Mouse (Mus musculus): ENCODE results near the gene Arl14ep.
"Not testable (repeated sequence)": the region's sequence is repeated elsewhere in the genome, so short reads cannot be mapped to it uniquely, and the experiment has no call there.

Gene Arl14ep

DNA sequence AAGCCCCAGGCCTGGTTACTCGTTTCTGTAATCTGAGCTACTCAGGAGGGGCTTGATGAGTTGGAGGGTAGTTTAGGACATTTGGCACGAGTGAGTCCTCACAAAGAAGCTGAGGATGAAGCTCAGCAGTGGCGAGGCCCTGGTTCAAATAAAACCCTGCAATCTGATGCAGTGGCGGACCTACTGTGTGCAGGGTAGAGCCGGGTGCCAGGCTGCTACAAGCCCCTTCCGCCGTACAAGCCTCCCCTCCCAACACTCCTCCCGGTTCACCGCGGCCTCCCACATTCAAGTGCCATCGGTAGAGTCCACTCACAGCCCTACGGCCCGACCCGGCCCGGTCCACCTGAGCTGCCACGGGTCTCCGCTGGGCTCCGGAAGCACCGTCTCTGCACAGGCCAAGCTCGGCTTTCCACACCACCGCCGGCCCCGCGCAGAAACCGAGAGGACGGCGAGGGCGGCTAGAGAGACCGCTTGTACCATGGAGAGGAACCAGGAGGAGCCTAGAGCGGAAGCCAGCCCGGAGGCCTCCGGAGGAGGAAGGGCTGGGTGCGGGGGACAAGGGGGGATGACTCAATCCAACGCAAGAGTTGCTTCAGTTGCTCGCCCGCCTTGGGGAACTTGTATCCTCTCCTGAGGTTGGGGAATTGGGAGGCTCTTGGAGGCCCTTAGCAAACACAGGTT lies at the start of gene Arl14ep:
TSS of gene Arl14ep (minus strand) at position 466 of the 681 bp plus-strand sequence.
- DNase-seq, result peak; percentile 85 to 86

DNA sequence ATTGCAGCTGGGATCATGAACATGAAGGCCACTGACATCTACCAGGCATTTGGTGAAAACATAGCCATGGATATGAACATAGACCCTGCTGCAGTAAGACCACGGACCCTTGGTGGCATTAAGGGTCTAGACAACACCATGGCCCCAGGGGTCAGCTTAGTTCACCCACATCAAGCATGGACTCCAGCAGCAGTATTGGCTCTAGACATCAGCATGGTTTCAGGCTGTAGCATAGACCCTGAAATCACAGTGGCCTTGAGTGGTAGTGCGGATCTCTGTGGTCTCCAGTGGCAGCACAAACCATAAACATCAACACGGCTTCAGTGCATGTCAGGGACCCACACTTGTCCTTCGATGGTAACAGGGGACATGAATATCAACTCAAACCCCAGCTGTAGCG lies 48.5 kb upstream of the Arl14ep start:
- no peak for DNase-seq

GRCm38 (mm10) chr2:107019331-107019730 lies 45.1 kb upstream of the Arl14ep start:
- no peak for DNase-seq

DNA sequence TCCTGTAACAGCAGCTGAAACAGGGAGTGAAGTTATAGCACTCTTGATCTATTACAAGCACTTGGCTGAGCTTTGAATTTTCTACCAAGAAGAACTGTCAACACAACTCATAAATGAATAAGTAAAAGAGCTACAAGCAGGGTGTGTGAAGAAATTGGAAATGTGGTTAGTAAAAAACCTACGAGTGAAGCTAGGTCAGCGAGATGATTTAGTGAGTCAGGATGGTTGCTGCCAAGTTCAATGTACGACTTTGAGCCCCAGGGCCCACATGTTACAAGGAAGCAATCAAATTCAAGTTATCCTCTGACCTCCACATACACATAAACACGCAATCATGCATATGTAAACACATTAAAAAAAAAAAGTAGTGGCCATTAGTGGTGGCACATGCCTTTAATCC lies 38.9 kb upstream of the Arl14ep start:
- no peak for DNase-seq

- no peak for DNase-seq
These were observed 38.1 kb upstream of the Arl14ep start for GRCm38 (mm10) chr2:107012318-107012717.

DNA sequence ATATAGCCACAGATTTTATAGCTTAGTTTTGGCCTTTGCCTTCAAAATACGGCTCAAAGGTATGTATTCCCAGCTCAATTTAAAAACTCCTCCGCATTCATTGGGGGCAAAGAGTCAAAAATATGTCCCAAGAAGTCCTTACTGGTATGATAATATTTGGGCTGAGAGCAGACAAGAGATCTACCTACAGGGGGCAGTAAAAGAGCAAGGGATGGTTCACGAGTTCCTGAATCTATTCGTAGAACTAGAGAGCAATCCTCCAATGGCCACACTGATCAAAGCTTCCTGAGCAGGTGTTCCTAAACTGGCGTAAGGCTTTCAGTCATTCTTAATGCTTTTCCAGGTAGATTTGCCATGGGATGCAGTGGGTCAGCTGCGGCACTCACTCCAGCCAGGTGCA lies 35.9 kb upstream of the Arl14ep start:
- DNase-seq, result no peak

GRCm38 (mm10) chr2:107006378-107006777 lies 32.2 kb upstream of the Arl14ep start:
- DNase-seq, result no peak

GRCm38 (mm10) chr2:107005876-107006275 lies 31.7 kb upstream of the Arl14ep start:
- not testable (repeated sequence) for DNase-seq

- DNase-seq, result no peak
These were observed 17.0 kb upstream of the Arl14ep start for GRCm38 (mm10) chr2:106991261-106991660.

- DNase-seq, result no peak
These were observed 10.7 kb upstream of the Arl14ep start for GRCm38 (mm10) chr2:106984945-106985344.

DNA sequence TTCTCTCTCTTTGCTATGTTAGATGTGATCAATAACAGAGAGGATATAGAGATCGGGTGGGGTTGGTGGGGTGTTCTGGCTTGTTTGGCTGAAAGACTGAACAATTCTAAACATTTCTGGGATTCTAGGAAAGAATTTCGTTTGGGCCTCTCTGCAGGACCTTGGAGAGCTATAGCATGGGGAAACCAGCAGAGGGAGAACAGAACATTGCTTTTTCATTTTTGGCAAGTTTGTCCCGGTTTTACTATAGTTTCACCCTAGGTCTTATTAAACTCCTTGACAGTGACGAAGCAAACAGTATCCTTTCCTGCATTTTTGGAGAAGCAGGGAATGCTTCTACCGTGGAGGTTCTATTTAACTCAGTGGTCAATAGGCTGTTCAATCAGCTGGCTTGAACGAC lies 8.3 kb upstream of the Arl14ep start:
- no peak for DNase-seq

GRCm38 (mm10) chr2:106976472-106976871 lies 2.2 kb upstream of the Arl14ep start:
- no peak for DNase-seq

DNA sequence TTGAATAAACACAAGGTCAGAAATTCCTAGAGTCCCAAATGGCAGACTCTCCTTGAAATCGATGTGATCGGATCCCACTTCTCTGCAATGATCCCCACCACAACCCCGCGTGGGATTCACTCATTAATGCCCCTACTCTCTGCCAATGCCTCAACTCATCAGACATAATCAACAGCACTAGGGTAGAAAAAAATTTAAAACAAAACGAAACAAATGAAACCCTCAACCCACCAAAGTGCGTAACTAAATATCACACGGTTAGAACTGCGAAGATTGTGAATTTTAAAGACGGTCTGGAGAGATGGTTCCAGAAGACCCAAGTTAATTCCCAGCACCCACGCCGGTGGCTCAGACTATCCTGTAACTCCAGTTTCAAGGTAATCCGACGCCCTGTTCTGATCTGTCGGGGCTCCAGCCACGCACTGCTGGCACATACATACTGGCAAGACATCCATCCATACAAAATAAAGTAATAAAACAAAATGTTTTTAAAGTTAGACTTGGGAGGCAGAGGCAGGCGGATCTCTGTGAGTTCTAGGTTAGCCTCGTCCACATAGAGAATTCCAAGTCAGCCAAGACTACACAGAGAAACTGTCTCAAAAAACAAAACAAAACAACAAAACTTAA lies 779 bp downstream of the Arl14ep start:
- DNase-seq, result no peak

- no peak for DNase-seq
These were observed 1.4 kb downstream of the Arl14ep start for GRCm38 (mm10) chr2:106972851-106973250.

GRCm38 (mm10) chr2:106970971-106971370 lies 3.3 kb downstream of the Arl14ep start:
- DNase-seq, result no peak

DNA sequence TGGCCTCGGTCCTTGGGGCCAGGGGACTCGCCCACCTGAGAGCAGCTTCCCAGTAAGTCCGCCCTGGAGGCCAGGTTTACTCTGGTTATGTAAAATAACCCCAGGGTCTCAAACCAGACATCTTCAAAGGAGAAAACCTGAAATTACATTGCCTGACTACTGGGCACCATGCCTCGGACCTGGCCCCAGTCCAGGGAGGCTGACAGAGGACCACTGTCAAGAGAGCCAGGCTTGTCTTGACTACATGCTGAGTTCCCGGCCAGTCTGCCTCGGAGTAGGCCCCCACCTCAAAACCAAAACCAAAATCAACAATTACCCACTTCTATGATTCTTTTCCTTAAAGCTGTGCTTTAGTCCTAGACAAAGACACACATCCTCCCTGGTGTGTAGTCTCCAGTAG lies 5.9 kb downstream of the Arl14ep start:
- DNase-seq, result peak; percentile 25 to 26

DNA sequence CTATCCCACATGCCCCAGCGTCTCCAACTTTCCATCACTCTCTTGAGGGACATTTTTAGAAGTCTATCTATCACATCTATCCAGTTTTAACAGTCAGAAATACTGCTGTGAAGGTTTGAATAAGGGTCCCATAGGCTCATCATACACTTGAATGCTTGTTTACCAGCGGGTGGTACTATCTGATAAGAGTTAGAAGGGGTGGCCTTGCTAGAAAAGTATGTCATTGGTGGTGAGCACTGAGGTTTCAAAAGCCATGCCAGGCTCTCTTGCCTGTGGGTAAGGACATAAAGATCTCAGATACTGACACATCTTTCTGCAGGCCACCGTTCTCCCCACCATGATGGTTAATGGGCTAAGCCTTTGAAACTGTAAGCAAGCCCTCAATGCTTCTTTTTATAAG lies 10.7 kb downstream of the Arl14ep start:
- DNase-seq, result no peak

GRCm38 (mm10) chr2:106961650-106962049 lies 12.6 kb downstream of the Arl14ep start:
- DNase-seq, result no peak

GRCm38 (mm10) chr2:106961066-106961465 lies 13.2 kb downstream of the Arl14ep start:
- DNase-seq, result no peak

DNA sequence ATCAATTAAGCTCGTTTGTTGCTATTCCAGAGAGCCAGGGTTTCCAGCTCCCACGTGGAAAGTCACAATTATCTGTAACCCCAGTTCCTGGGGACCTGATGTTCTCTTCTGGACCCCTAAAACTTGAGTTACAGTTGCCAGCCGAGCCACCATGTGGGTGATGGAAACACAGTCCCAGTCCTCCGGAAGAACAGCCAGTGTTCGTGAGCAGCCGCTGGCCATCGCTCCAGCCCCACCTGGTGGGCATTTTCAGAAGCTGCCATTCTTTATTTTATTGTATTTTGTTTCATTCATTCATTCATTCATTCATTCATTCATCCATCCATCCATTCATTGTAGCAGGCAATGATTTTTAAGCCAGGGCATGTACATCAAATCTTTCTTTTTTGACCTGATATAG lies 14.0 kb downstream of the Arl14ep start:
- peak in 1 of 2 experiments; percentile 29 for DNase-seq

DNA sequence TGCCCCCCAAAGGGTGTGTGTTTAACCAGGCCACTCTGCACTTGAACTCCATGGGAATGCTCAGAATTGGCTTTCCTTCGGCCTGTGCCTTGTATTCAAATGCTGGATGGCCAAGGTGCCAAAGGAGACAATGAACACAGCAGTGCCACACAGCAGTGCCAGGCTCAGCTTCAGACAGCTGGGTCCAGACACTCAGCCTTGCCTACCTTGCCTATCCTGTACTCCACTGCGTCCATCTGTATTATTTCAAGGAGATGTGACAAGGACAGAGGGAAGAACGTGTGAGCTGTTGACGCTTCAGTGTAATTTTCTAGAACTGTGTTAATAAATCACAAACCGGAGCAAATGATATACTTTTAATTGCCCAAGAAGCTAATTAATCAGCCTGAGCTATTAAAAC lies 14.8 kb downstream of the Arl14ep start:
- DNase-seq, result no peak

GRCm38 (mm10) chr2:106958916-106959315 lies 15.3 kb downstream of the Arl14ep start:
- DNase-seq, result no peak

- DNase-seq, result no peak
These were observed 18.1 kb downstream of the Arl14ep start for GRCm38 (mm10) chr2:106956146-106956545.

- DNase-seq, result peak; percentile 26 to 38
These were observed 18.6 kb downstream of the Arl14ep start for GRCm38 (mm10) chr2:106955621-106956020.

GRCm38 (mm10) chr2:106954975-106955374 lies 19.2 kb downstream of the Arl14ep start:
- no peak for DNase-seq

Measured in cerebellum, adult 18-20 months (tissue).